Mouse (Mus musculus) heart, adult 9 months (tissue): ENCODE data around the gene Mcm7.
"Not testable (repeated sequence)": the region's sequence is repeated elsewhere in the genome, so short reads cannot be mapped to it uniquely, and the experiment has no call there.

Experiments used
- DNase-seq, 2 experiments: peaks; one replicate each; pipeline ENCODE4 v3.0.0; 2022; ENCODE audit warnings: low spot score in 2 of 2

The Mcm7 gene

GRCm38 (mm10) chr5:138171695-138172491, at the start of gene Mcm7, which contains the start of gene Ap4m1:
Gene Mcm7 (minus strand): TSS chr5:138172422.
Gene Ap4m1 (plus strand): TSS chr5:138172002.
- DNase-seq: peak; percentile 99

- no peak for DNase-seq
Observed at GRCm38 (mm10) chr5:138219864-138220263, 47.6 kb upstream of the Mcm7 start.

DNA sequence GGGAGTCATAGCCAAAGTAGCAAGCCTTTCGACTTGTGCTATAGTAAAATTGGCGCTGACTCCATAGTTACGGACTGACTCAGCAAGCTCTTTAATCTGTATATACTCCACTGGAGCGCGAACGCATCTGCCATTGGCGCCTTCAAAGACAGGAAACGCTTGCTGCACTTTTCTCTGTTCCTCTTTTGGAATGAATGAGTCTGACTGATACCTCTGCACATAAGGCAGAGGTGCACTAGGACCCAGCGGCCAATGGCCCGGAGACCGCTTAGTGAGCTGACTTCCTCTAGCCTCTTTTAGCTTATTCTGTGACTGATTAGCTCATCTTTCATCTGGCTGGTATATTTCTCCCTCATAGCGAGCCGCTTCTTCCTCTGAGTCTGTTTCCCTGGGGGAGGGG, 44.4 kb upstream of the Mcm7 start:
- not testable (repeated sequence) for DNase-seq

- no peak for DNase-seq
Observed at GRCm38 (mm10) chr5:138207873-138208272, 35.7 kb upstream of the Mcm7 start.

DNA sequence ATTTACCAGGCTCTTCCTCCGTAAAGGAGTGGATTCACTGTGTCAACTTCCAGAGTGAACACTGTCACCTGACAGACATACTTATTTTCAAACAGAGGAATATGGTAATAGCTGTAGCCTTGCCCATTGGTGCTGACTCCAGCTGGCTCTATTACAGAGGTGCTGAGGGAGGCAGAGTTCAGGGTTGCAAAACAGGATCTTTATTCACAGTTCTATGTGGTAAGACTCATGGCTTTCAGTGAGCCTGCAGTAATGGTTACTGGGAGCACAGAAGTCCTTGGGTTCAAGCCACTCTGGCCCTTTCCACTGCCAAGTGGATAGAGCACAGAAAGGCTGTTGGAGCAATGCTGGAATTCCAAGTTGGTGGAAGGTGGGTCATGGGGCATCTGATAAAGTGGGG, 35.0 kb upstream of the Mcm7 start:
- DNase-seq: no peak

DNA sequence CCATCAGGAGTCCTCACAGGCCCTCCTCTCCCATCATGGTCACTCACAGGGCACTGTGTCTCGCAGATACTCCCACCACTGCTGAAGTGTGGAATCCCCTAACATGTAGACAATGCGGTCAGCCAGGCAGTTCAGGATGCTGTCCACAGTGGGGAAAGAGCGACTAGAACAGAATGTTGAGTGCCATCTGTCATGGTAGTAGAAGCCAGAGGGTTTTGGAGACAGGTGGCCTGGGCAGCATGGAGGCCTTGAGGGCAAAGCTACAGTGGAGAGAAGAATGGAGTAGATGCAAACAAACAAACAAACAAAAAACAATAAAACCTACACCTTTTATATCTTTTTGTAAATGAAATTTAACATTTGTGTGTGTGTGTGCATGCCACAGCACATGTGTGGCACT, 29.9 kb upstream of the Mcm7 start:
- DNase-seq: no peak

DNA sequence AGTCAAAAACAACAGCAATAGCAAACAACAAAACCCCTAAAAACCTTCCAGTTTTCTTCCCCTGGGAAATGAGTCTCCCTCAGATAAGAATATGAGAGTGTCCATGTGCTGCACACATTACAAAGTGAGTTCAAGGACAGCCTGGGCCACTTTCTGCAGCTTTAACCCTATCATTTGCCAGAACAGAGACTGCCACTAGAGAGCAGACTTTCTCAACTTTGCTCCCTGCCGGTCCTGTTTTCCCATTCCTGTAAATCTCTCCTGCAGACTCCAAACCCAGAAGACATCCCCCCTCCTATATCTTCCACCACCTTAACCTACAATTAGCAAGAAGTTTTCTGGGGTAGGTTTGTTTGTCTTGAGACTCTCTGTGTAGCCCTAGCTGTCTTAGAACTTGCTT, 27.4 kb upstream of the Mcm7 start:
- no peak for DNase-seq

- no peak for DNase-seq
Observed at GRCm38 (mm10) chr5:138195463-138195862, 23.2 kb upstream of the Mcm7 start.

GRCm38 (mm10) chr5:138194755-138195345, 22.6 kb upstream of the Mcm7 start:
- peak; percentile 24 for DNase-seq

GRCm38 (mm10) chr5:138193771-138194727, 21.8 kb upstream of the Mcm7 start, which contains the start of gene Mblac1:
Gene Mblac1 (plus strand): TSS chr5:138194314.
- peak; percentile 83 to 91 for DNase-seq

DNA sequence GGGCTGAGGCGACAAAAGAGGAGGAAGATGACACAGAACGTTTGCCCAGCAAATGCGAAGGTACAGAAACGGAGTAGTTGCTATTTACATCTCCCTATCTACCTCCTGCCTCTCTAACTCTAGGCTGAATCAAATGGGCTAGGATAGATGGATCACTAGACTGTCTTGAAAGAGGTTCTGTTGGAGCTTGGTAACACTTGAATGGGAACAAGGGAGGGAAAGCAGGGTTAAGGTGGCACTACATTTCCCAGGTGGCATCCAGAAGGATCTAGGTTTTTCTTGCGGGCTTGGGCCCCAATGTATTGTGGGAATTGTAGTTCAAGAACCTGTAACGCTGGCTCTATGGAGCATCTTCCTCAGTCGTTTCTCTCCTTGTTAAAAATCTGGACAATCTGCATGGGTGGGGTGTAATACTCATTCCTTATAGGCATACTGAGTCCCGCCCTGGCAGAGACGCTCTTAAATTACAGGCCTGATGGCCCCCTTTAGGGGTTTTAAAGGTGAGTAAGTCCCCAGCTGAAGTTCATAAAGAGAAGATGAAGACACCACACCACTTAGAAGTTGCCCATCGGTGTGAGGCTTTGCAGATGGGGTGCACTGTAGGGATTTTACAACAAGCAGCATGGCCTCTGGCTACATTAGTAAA, 15.6 kb upstream of the Mcm7 start:
- DNase-seq: peak; percentile 75 to 85

GRCm38 (mm10) chr5:138186950-138187638, 14.9 kb upstream of the Mcm7 start, which contains the start of the genes Taf6 and Cnpy4:
Gene Taf6 (minus strand): TSS chr5:138187451.
Gene Cnpy4 (plus strand): TSS chr5:138187485.
- DNase-seq: peak; percentile 85 to 88

DNA sequence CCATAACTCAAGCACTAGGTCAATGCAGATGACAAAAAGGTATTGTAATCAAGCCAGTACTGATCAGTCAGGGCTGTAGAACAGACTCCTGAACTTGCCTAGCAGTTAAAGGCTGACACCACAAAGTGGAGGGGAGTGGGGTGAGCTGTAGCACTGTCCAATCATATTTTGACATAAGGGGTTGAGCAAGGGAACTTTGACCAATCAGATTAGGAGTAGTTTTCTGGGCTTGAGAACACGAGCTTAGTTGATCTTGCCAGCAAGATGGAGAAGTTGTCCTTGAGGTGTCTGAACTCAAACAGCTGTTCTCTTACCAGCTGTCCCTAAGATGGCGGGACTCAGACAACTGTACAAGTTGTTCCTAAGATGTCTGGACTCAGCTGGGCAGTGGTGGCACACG, 995 bp upstream of the Mcm7 start:
- DNase-seq: no peak

DNA sequence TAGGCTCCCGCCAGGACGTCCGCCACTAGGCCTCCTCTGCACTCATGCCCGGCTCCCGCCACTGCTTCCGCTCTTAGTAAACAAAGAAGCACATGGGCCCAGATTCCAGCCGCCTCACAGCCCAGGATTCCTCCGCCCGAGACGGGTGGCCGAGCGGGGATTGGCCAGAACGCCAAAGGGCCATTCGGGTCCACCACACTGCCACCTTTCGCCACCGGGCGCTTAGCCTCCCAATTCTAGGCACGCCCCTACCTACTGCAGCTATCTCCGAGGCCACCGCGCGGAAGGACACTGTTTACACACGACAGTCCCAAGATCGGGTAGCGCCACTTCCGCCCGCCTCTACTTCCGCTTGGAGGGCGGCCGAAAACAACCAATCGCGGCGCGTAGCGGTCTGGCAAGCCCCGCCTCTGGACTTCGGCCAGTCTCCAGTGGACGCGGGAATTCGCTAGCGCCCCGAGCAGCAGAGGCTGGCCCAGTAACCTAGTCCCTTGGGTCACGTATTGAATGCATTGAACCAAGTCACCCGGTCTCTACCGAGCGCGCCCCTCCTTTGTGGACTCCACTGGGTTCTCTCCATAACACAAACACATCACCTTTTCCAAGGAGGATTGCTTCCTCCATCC, 1.2 kb downstream of the Mcm7 start:
- DNase-seq: peak; percentile 95 to 96

DNA sequence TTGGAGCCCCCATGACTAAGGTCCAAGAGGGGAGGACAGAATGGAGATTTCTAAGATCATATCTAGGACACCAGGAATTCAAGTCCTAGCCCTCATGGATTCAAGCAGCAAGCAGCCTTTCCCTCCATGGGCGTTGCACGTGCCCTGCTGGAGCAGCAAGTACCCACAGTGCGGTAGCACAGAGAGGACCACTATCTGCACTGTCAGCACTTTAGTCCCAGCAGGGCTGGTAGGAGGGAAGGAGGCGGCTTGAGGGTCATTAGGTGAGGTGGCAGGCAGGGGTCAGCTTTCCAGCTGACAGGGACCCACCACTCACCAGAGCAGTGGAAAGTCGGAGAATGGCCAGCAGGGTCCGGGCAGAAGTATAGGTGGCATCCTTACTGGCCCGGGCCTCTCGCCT, 6.6 kb downstream of the Mcm7 start:
- DNase-seq: no peak

DNA sequence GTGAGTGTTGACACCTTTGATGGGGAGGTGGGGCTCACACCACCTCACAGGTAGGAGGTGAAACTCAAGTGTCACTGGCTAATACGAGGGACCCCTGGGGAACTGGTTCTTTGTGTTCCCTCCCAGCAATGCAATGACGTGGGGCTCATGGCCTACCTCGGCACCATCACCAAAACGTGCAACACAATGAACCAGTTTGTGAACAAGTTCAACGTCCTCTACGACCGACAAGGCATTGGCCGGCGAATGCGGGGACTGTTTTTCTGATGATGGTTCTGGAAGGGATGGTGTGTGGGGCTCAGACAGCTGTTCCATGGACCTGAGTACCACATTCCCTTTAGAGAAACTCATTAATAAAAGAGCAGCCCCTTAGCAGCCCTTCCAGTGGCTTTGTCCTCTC, 8.6 kb downstream of the Mcm7 start:
- no peak for DNase-seq

- no peak for DNase-seq
Observed at GRCm38 (mm10) chr5:138163046-138163445, 9.2 kb downstream of the Mcm7 start.

- peak; percentile 90 to 92 for DNase-seq
Observed at GRCm38 (mm10) chr5:138160842-138161665, 11.2 kb downstream of the Mcm7 start, which contains the start of gene Cops6. Gene Cops6 (plus strand): TSS chr5:138161071.

DNA sequence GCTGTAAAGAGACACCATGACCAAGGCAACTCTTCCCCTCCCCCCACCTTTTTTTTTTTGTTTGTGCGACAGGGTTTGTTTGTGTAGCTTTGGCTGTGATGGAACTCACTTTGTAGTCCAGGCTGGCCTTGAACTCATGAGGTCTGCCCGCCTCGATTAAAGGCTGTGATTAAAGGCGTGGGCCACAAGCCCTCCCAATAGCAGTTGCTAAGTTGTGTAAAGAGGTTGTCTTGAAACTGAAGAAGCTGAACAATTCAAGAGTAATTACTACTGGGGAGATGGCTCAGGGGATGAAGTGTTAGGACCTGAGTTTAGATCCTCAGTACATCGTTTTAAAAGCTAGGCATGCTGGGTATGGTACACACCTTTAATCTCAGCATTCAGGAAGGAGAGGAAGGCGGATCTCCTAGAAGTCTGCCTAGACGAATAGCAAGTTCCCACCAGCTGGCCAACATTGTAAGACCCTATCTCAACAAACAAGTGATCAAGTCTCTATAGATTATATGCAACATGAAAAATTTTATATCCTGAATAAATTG, 11.9 kb downstream of the Mcm7 start:
- no peak for DNase-seq
